Mouse (Mus musculus) splenic B cell, adult 2 months (primary cell): ENCODE data around the gene Il9r.

Experiments
- DNase-seq: peaks from one replicate; pipeline ENCODE4 v3.0.0-alpha.2; 2011; ENCODE audit warnings: low read depth, low spot score
- H3K27me3 ChIP-seq: 2 replicates; pipeline ENCODE4 v1.6.1; 2012; ENCODE audit warnings: mild to moderate bottlenecking, low read length, moderate library complexity, mixed read lengths; ENCODE audit not compliant: control insufficient read depth, poor library complexity, insufficient read depth, severe bottlenecking
- H3K36me3 ChIP-seq: 2 replicates; pipeline ENCODE4 v1.6.1; 2012; ENCODE audit warnings: mild to moderate bottlenecking, low read length, moderate library complexity, mixed read lengths; ENCODE audit not compliant: control insufficient read depth, poor library complexity, insufficient read depth, severe bottlenecking

Il9r gene

DNA sequence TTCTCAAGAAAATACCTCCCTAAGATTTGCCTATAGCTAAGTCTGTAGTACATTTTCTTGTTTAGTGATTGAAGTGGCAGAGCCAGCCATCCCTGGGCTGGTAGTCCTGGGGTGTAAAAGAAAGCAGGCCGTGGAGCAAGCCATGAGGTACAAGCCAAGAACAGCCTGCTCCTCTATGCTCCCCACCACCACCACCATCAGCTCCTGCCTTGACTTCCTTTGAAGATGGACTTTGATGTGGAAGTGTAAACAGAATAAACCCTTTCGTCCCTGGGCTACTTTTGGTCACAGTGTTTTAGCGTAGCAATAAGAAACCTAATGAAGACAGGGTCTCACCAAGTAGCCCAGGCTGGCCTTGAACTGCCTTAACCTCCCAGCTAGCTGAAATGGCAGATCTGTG lies 2.3 kb downstream of the Il9r start:
- H3K36me3 ChIP-seq: no peaks in the 10 kb centered on the region
- no peaks in the 10 kb centered on the region for H3K27me3 ChIP-seq
- DNase-seq: no peak

DNA sequence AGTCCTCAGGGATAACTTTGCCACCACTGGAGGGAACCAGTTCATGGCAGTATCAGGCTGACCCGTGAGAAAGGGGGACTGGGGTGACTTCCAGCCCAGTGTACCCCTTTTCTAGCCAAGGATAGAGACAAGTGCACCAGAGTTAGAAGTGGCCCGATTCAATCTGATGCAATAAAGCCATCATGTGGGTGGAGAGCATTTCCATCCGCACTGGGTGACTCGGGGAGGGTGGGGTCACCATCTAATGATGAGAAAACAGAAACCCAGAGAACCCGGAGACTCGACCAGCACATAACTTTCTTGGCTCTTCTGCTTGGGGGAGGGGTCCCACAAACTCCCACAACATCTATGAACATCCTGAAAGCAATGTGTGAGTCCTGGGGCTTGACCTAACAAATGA lies 3.4 kb downstream of the Il9r start:
- no peaks in the 10 kb centered on the region for H3K27me3 ChIP-seq
- DNase-seq: no peak
- no peaks in the 10 kb centered on the region for H3K36me3 ChIP-seq

DNA sequence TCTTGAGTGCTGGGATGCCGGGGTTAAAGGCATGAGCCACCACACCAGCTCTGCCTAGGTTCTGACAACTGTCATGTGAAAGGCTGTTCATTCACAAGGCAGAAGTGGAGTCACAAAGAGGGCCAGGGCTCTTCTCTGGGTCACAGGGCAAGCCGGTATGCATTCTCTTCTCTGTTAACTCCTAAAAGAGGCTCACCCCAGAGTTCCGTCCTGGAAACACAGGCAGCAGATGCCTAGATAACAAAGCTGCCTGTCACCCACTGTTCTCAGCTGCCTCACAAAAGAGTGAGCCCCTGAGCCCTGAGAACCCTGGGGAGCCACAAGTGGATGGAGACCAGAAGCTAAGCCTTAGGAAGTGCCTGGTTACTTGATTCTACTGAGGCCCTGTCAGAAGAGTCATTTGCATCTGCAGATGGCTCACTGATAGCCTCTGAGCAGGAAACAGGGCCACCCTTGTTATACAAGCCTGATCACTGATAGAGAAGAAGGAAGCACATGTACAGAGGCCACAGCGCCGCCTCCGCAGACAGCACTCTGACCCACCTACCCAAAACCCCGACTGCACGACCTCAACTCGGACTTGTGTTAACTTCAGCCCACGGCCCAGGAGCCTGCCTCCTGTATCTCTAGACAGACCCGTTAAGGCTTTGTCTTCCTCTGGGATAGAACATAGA lies 4.1 kb downstream of the Il9r start:
- Histone ChIP-seq H3K36me3 (no peaks in the 10 kb centered on the region), H3K27me3 (no peaks in the 10 kb centered on the region)
- DNase-seq: peak; percentile 40

DNA sequence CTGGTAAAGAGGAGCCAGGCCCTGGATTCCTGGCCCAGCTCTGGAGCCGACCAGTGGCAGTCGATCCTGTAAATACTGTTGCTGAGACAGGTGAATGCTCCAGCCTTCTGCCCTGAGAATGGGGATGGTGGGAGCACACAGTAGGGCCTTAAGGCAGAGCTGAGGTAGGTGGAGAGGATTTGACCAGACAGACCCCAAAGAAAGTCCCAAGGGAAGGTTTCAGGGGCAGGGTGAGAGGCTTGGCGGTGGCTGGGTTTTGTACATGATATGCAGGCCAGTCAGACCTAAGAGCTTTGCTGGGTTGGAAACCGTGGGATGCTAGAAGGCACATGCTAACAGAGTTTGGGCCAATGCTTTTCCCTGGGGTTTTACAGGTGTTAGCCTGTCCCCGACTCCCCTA lies 5.5 kb downstream of the Il9r start:
- no peaks in the 10 kb centered on the region for H3K27me3 ChIP-seq
- no peaks in the 10 kb centered on the region; the same call in 1 of the 2 replicates for H3K36me3 ChIP-seq
- DNase-seq: no peak

DNA sequence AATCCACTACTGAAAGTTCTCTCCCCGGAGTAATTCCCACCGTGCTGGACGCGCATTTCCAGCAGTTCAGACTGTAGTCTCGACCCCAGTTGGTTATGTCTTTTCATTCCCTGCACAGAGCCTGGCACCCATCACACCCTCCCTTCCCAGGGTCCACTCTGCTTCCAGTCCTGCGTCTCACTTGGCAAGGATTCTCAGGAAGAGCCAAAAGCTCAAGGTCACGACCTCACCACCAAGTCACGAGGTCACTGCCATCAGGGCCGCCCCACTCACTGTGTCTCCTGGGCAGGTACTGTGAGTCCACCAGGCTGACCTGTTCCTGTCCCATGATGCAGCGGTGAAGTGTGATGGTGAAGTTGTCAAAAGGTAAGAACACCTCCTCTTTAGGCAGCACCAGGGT lies 6.0 kb downstream of the Il9r start:
- H3K27me3 ChIP-seq: no peaks in the 10 kb centered on the region

DNA sequence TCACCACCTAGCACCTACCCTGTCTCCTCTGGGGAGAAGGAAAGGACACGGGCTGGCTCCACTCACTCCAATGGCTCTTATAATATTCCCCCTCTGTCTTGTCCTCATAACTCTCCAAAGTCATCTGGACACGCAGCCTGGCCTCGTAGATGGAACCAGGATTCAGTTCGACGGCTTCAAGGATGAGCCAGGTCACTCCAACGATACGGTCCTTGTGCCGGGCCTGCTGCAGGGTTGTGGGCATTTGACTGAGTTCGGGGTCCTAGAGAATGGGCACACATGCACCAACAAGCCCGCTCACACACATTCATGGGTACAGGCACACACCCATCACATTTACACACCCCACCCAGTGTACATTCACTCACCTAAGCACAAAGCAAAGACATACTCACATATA lies 6.9 kb downstream of the Il9r start:
- no peaks in the 10 kb centered on the region; the same call in 1 of the 2 replicates for H3K36me3 ChIP-seq
- H3K27me3 ChIP-seq: no peaks in the 10 kb centered on the region
- no peak for DNase-seq

More for the DNA sequence above, 6.0 kb downstream of the Il9r start:
- no peaks in the 10 kb centered on the region; the same call in 1 of the 2 replicates for H3K36me3 ChIP-seq
- no peak for DNase-seq

DNA sequence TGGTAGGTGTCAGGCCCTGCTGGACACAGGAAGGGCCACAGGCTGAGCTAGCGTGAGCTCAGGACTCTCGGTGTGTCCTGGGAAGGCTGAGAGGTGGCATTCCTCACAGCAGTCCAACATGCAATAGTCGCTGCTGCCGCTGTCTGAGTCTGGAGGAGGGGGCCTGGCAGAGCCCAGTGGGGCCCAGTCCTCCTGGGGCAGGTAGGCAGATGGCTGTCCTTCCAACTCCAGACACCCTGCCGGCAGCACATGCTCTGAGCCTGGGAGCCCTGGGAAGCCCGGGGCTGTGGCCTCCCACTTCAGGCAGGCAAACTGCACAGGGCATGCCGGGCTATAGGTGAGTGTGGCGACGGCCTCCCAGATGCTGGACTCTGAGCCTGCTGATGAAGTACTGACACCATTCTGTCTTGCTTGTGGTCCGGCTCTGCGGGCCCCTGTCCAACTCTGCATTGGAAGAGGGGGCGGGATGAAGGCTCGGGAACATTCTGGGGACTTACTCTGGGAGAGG lies 9.4 kb downstream of the Il9r start:
- Histone ChIP-seq H3K36me3 (no peaks in the 10 kb centered on the region; the same call in 1 of the 2 replicates), H3K27me3 (no peaks in the 10 kb centered on the region)
- no peak for DNase-seq

DNA sequence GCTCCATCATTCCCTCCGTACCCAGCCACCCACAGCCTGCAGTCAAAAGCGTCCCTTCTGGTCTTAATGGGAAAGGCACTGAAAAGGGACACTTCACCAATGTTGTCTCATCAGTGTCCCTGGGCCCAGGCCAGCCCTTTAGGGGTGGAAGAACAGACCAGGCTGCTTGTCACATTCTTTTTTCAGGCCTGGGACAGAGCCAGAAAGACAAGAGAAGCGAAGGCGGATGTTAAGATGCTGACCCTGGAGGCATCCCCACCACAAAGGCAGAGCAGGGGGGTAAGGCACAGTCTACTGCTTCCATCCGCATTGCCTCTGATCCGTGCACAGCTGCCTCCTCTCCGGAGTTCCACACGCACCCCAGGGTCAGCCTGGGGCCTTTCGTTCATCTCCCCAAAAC lies 10.0 kb downstream of the Il9r start:
- no peak for DNase-seq
- Histone ChIP-seq H3K27me3 (no peaks in the 10 kb centered on the region), H3K36me3 (no peaks in the 10 kb centered on the region; the same call in 1 of the 2 replicates)

DNA sequence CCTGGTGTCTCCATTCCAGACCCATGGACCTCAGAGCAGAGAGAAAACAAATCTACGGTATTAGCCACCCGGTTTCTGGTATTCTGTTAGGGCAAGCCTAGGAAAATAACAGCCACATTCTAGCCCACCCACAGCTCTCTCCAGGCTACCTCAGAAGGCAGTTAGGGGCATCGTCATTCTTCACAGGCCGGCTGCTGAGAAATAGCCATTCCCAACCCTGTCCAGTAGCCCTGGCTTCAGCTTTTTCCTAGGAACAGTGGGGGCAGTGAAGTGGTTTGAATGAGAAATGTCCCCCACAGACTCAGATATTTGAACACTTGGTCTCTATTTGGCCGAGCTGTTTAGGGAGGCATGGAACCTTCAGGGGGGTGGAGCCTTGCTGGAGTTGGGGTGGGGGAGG lies 10.6 kb downstream of the Il9r start:
- Histone ChIP-seq H3K27me3 (no peaks in the 10 kb centered on the region), H3K36me3 (no peaks in the 10 kb centered on the region; the same call in 1 of the 2 replicates)
- DNase-seq: no peak

DNA sequence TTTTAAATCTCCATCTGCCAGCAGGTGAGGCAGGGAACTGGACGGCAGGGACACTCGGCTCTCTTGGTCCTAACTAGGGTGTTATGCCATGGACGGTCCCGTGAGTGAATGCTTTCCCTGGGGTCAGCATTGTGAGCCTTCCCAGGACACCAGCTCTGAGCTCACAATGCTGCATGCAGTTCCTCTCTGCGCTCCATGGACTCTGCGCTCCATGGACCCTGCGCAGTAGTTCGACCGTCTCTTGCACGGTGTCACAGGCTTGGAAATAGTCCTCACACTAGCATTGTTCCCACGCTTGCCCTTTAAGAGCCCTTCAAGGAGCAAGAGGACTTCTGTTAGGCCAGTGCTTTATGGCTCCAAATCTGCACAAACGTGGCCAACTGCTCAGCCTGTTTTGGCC lies 11.2 kb downstream of the Il9r start:
- H3K27me3 ChIP-seq: no peaks in the 10 kb centered on the region
- H3K36me3 ChIP-seq: no peaks in the 10 kb centered on the region; the same call in 1 of the 2 replicates
- no peak for DNase-seq

DNA sequence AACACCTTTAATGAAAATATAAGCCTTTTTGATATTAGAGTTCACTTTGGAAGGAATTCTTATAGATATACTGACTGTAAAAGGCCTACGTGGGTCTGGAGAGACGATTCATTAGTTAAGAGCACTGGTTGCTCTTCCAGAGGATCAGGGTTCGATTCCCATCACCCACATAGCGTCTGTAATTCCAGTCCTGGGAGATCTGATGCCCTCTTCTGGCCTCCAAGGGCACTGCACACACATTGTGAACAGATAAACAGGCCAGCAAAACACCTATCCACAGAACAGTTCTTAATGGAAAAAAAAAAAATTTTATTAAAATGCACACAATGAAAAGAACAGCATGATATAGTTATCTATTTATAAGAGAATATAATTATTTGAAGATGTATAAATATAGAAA lies 12.8 kb downstream of the Il9r start:
- no peaks in the 10 kb centered on the region; the same call in 1 of the 2 replicates for H3K36me3 ChIP-seq
- no peak for DNase-seq
- no peaks in the 10 kb centered on the region for H3K27me3 ChIP-seq

DNA sequence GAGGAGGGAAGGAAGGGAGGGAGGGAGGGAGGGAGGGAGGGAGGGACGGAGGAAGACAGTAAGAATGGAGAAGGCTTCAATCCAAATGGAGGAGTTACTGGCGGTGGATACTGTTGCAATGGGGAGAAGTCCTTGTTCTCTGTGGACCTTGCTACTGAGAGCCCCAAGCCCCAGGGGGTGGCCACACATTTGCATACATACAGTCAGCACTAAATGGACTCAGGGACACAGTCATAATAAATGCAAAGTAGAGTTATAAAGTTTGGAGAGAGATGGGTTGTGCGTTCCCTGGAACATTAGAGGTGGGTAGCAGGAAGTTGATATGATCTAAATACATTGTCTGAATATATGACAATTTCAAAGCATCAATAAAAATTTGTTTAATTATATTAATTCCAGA lies 14.0 kb downstream of the Il9r start:
- no peaks in the 10 kb centered on the region; the same call in 1 of the 2 replicates for H3K36me3 ChIP-seq
- H3K27me3 ChIP-seq: no peaks in the 10 kb centered on the region
- no peak for DNase-seq

DNA sequence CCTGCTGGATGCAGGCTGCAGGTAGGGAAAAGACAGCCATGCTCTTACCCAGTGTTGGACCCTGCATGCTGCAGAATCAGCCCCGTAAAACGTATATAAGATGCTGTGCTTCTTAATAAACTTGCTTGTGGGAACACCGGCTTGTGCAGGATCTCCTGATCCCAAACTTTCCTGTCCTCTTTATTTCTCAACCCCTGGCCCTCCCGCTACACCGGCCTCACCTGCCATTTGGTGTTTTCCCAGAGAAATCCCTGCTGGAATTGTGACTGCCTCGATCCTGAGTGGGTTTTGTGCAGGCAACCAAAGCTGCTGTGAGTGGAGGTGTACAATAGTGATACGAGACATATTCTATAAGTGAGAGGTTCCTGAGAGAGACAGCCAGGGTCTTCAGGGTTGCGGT lies 15.6 kb downstream of the Il9r start:
- H3K36me3 ChIP-seq: no peaks in the 10 kb centered on the region
- no peak for DNase-seq
- no peaks in the 10 kb centered on the region for H3K27me3 ChIP-seq

DNA sequence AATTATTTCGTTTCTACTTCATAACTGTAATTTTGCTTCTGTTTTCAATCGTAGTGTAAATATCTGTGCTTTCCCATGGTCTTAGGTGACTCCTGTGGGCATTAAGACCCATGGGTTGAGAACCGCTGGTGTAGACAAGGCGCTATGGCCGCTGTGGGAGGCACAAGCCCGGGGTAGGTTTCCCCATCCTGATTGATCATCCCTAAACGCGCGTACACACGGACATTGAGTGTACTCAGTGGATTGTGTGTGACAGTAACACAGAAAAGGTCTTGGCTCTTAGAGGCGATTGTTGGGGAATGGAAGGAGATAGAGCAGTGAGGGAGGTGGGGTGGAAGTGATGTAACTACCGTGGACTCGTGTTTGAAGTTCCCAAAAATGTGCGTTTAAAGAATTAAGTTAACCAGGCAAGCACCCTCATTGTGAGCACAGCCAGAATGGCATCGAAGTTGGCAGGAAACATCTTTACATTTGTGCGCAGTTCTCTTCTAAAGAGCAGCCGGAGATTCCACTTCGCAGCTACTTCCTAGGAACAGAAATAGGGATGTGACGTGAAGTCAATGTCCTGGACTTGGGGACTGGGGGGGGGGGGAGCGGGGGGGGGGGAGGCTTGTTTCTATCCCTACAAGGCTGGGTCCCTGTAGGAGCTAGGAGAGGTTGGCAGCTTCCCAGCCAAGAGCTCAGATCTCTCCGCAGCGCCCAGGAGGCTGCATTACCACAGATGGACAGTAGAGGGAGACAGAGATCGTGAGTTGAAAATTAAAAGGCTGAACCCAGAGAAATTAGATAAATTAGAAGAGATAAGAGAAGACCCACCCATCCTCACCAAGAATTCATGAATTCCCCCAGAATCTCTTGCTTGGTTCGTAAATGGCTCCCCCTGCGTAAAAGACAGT lies 17.9 kb downstream of the Il9r start:
- peak; percentile 79 for DNase-seq
- H3K27me3 ChIP-seq: no peaks in the 10 kb centered on the region

DNA sequence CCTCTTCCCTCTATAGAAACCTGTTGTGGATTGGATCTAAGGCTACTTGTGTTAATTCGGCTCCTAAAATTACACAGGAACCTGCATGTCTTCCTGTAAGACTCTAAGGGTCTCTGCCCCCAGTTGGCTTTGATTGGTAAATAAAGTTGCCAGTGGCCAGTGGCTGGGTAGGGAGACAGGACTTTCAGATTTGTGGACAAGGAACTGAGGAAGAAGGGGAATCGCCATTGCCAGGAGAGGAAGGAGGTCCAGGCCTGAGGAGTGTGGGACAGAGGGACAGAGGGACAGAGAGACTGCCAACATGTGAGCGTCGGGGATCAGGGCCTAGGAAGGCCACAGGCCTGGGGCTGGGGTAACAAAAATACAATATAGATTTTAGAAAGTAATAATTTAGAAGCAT lies 18.8 kb downstream of the Il9r start:
- H3K27me3 ChIP-seq: no peaks in the 10 kb centered on the region
- H3K36me3 ChIP-seq: no peaks in the 10 kb centered on the region
- DNase-seq: no peak

More for the DNA sequence above, 17.9 kb downstream of the Il9r start:
- no peaks in the 10 kb centered on the region for H3K36me3 ChIP-seq
